Mouse (Mus musculus) ES-Bruce4 (cell line): ENCODE results near the gene Luzp2. TPM values are rescaled to one million over a fixed set of nuclear protein-coding genes. Genes with fewer than 3 reads are reported as not detected.

Experiments
- H3K27ac ChIP-seq: 2 replicates; pipeline ENCODE4 v1.5.1; 2012; ENCODE audit warnings: low read length, inconsistent platforms; ENCODE audit not compliant: insufficient read depth
- H3K27me3 ChIP-seq: 2 replicates; pipeline ENCODE4 v1.6.1; 2012; ENCODE audit warnings: mild to moderate bottlenecking, low read length, inconsistent platforms; ENCODE audit not compliant: control insufficient read depth, poor library complexity, insufficient read depth, severe bottlenecking
- H3K36me3 ChIP-seq: 2 replicates; pipeline ENCODE4 v1.6.1; 2012; ENCODE audit warnings: inconsistent platforms, mild to moderate bottlenecking, low read length, moderate library complexity; ENCODE audit not compliant: control insufficient read depth, poor library complexity, insufficient read depth, severe bottlenecking
- H3K4me1 ChIP-seq: one replicate; pipeline ENCODE4 v1.8.1; 2011; ENCODE audit warnings: low read length; ENCODE audit not compliant: control insufficient read depth, insufficient read depth
- H3K4me3 ChIP-seq: 2 replicates; pipeline ENCODE4 v1.5.1; 2011; ENCODE audit warnings: low read depth, mild to moderate bottlenecking, low read length
- H3K9ac ChIP-seq: 2 replicates; pipeline ENCODE4 v1.6.1; 2012; ENCODE audit warnings: low read depth, mild to moderate bottlenecking, inconsistent platforms; ENCODE audit not compliant: poor library complexity, severe bottlenecking
- H3K9me3 ChIP-seq: replicated peaks from 2 replicates; pipeline ENCODE4 v1.6.1; 2012; ENCODE audit warnings: mild to moderate bottlenecking, low read length, inconsistent platforms; ENCODE audit not compliant: control insufficient read depth, poor library complexity, insufficient read depth, severe bottlenecking
- CTCF ChIP-seq: IDR thresholded peaks from one replicate; pipeline ENCODE4 v1.8.1; 2011; ENCODE audit warnings: low read depth, low read length
- EP300 ChIP-seq: IDR thresholded peaks from 2 replicates; pipeline ENCODE4 v1.6.1; 2011; ENCODE audit warnings: low read depth, low read length; ENCODE audit not compliant: insufficient read depth
- POLR2A ChIP-seq: IDR thresholded peaks from one replicate; pipeline ENCODE4 v1.8.1; 2011; ENCODE audit warnings: low read length; ENCODE audit not compliant: insufficient read depth
- polyA plus RNA-seq: library from polyadenylated mRNA; stranded (reverse); fragments of >200 nt; gene quantifications from 2 replicates; pipeline ENCODE4 v1.2.4, GENCODE M21; 2011; ENCODE audit warnings: low read depth; ENCODE audit not compliant: missing spikeins, insufficient read depth, insufficient read length

Gene Luzp2
- polyA plus RNA-seq, 1 experiment = not detected

- Histone ChIP-seq H3K9ac (no peak overlapping the region), H3K9me3 (no peaks in the 10 kb centered on the region), H3K27ac (no peak overlapping the region), H3K4me3 (no peak overlapping the region), H3K4me1 (no peaks in the 10 kb centered on the region), H3K27me3 (no peaks in the 10 kb centered on the region), H3K36me3 (no peaks in the 10 kb centered on the region)
- TF ChIP-seq POLR2A (no peak), EP300 (no peak), CTCF (no peak)
Measured at GRCm38 (mm10) chr7:55188927-55189326, 353.6 kb downstream of the Luzp2 start.

DNA sequence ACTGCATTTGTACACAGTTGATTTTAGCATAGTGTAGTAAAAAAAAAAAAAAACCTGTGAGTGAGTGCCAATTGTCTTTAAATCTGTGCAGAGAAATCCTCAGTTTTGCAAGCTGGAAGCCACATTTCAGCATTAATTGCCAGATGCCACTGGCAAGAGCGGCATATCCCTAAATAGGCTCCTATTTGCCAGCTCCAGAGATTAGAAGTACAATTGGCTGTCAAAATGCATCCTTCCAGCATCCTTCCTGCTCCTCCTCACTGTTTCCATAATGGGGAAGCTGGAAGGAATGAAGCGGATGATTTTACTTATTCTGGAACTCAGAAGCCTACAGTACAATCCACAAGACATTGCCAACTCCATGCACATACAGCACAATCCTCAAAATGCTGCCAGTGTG lies 354.2 kb downstream of the Luzp2 start:
- Histone ChIP-seq H3K4me3 (no peak overlapping the region), H3K4me1 (no peaks in the 10 kb centered on the region), H3K9ac (no peak overlapping the region), H3K27me3 (no peaks in the 10 kb centered on the region), H3K27ac (no peak overlapping the region), H3K9me3 (no peaks in the 10 kb centered on the region), H3K36me3 (no peaks in the 10 kb centered on the region)
- no peak for TF ChIP-seq EP300

DNA sequence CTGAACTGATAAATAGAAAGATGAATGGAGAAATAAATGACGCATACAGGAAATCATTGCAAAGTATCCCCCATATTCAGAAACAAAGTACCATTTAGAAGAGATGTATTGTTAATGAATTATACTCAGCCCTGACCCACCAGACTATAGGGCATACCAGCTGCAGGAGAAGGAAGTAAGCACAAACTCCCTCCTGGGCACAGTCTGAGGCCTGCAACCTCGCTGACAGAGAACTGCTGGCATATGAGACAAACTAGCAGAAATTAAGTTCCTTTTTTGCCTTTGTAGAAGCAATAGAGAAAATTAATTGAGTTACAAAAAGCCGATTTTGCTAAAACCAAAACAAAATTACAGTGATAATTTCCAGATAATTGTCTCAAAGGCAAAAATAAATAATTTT lies 355.4 kb downstream of the Luzp2 start:
- H3K9ac ChIP-seq = no peak overlapping the region
- no peak overlapping the region for H3K4me3 ChIP-seq
- no peaks in the 10 kb centered on the region for H3K27me3 ChIP-seq
- H3K27ac ChIP-seq = no peak overlapping the region
- H3K4me1 ChIP-seq = no peaks in the 10 kb centered on the region
- H3K36me3 ChIP-seq = no peaks in the 10 kb centered on the region
- TF ChIP-seq CTCF (no peak), POLR2A (no peak), EP300 (no peak)
- H3K9me3 ChIP-seq = no peaks in the 10 kb centered on the region

DNA sequence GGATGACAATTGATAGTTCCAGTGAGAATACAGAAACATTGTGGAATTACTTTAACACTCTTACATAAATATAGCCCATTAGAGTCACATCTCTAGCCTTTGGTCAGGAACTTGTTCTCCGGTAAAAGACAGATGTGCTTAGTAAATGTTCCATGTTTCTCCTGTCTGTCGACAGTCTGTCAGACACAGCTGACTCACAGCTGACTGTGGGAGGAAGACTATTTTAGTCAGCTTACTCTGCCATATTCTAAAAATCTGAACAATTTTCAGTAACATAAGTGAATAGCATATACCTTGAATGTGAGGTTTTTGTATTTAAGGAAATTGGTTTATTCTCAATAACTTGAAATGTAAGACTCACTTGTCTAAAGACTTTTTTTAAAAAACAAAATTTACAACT lies 363.5 kb downstream of the Luzp2 start:
- no peaks in the 10 kb centered on the region for H3K27me3 ChIP-seq
- H3K9me3 ChIP-seq = no peaks in the 10 kb centered on the region
- H3K27ac ChIP-seq = no peak overlapping the region
- no peaks in the 10 kb centered on the region for H3K4me1 ChIP-seq
- no peak overlapping the region for H3K9ac ChIP-seq
- H3K36me3 ChIP-seq = no peaks in the 10 kb centered on the region
- TF ChIP-seq EP300 (no peak), CTCF (no peak), POLR2A (no peak)
- no peak overlapping the region for H3K4me3 ChIP-seq

DNA sequence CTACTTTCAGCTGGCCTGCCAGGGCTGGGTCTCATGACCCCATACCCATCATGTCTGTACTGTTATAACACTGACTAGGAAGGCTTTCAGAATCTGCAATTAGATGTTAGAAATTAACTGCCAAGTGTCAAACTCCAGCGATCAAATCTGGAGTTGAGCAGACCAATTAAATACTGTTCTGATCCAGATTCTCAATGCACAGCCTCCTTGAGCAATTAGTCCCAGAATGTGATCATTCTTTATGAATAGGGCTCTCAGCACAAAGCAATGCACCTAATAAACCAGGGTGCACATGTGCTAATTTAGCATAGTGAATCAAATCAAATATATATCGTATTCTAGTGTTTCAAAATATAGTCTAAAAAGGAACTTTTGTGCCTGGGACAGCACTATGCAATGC lies 387.7 kb downstream of the Luzp2 start:
- H3K27ac ChIP-seq = no peak overlapping the region
- TF ChIP-seq EP300 = no peak
- TF ChIP-seq CTCF = no peak
- TF ChIP-seq POLR2A = no peak

GRCm38 (mm10) chr7:55229407-55229806 lies 394.1 kb downstream of the Luzp2 start:
- H3K9ac ChIP-seq = no peak overlapping the region
- no peaks in the 10 kb centered on the region for H3K9me3 ChIP-seq
- no peak overlapping the region for H3K27ac ChIP-seq
- H3K27me3 ChIP-seq = no peaks in the 10 kb centered on the region
- H3K36me3 ChIP-seq = no peaks in the 10 kb centered on the region
- TF ChIP-seq EP300 (no peak), POLR2A (no peak), CTCF (no peak)
- no peaks in the 10 kb centered on the region for H3K4me1 ChIP-seq
- no peak overlapping the region for H3K4me3 ChIP-seq

More for the DNA sequence above, 387.7 kb downstream of the Luzp2 start:
- H3K36me3 ChIP-seq = no peaks in the 10 kb centered on the region
- H3K4me1 ChIP-seq = no peaks in the 10 kb centered on the region
- no peaks in the 10 kb centered on the region for H3K27me3 ChIP-seq
- no peak overlapping the region for H3K4me3 ChIP-seq
- H3K9me3 ChIP-seq = no peaks in the 10 kb centered on the region
- H3K9ac ChIP-seq = no peak overlapping the region
